Mouse (Mus musculus) stomach, embryonic 15.5 days (tissue): ENCODE results near the gene Prlh. TPM values are rescaled to one million over a fixed set of nuclear protein-coding genes. Genes with fewer than 3 reads are reported as not detected.

Source experiments
- ATAC-seq: fragments of 200-750 bp; cut with Nextera tagmentation; 2 replicates; pipeline ENCODE4 v1.8.0; 2017; ENCODE audit warnings: low read depth, moderate number of reproducible peaks, moderate TSS enrichment; ENCODE audit not compliant: insufficient read depth, low FRiP score
- H3K27ac ChIP-seq: fragments of 300-500 bp; sonication (generic); 2 replicates; pipeline ENCODE4 v1.5.1; 2015; ENCODE audit warnings: mild to moderate bottlenecking, inconsistent platforms
- H3K27me3 ChIP-seq: fragments of 300-500 bp; sonication (generic); replicated peaks from 2 replicates; pipeline ENCODE4 v1.6.1; 2015; ENCODE audit warnings: inconsistent platforms
- H3K36me3 ChIP-seq: fragments of 300-500 bp; sonication (generic); 2 replicates; pipeline ENCODE4 v1.6.1; 2015; ENCODE audit warnings: inconsistent platforms
- H3K4me1 ChIP-seq: fragments of 300-500 bp; sonication (generic); 2 replicates; pipeline ENCODE4 v1.6.1; 2015; ENCODE audit warnings: inconsistent platforms
- H3K4me2 ChIP-seq: fragments of 300-500 bp; sonication (generic); 2 replicates; pipeline ENCODE4 v1.6.1; 2015; ENCODE audit warnings: mild to moderate bottlenecking, inconsistent platforms
- H3K4me3 ChIP-seq: fragments of 300-500 bp; sonication (generic); replicated peaks from 2 replicates; pipeline ENCODE4 v1.5.1; 2015; ENCODE audit warnings: inconsistent platforms
- H3K9ac ChIP-seq: fragments of 300-500 bp; sonication (generic); 2 replicates; pipeline ENCODE4 v1.6.1; 2015; ENCODE audit warnings: inconsistent platforms
- H3K9me3 ChIP-seq: fragments of 300-500 bp; sonication (generic); 2 replicates; pipeline ENCODE4 v1.6.1; 2016; ENCODE audit warnings: inconsistent platforms
- WGBS: fragments of 180-500 bp; shearing (Covaris S2); methylation state at CpG from one replicate; pipeline ENCODE4 v1.1.7; 2015; 5-methylcytosine and 5-hydroxymethylcytosine counted together
- polyA plus RNA-seq: library from polyadenylated mRNA; unstranded; fragments of >200 nt; fragmentation: Nextera tagmentation; extraction: Ambion mirVana; gene quantifications from 2 replicates; pipeline ENCODE4 v1.2.1, GENCODE M21; 2015

Prlh gene
- polyA plus RNA-seq: not detected in 2 replicates

DNA sequence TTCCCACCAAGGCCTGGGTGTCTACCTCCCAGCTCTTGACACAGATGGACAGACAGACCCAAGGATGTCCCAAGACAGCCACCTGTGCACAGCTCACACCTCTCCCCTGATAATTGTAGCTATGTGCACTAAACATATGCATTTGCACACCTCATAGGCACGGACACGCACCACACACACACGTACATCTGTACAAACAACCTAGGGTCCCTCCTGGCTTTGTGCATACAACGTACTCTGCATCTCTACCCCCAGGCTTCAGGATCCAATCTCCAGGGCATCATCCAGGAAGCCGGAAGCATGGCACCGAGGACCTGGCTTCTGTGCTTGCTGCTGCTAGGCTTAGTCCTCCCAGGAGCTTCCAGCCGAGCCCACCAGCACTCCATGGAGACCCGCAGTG lies at the start of gene Prlh:
Prlh (plus strand) TSS at position 301 of the 400 bp plus-strand sequence.
- no peak for ATAC-seq
- Histone ChIP-seq H3K4me1 (0 out of 2 replicates have a peak, but pooled peaks cover 3% of the 10 kb centered on the region), H3K9me3 (no peaks in the 10 kb centered on the region), H3K9ac (no peak within 1 kb of the TSS), H3K27me3 (no peaks in the 10 kb centered on the region), H3K4me2 (no peak within 1 kb of the TSS), H3K4me3 (no peak within 1 kb of the TSS), H3K36me3 (no peaks in the 10 kb centered on the region), H3K27ac (no peak within 1 kb of the TSS)
- 86% methylated on average over 8 of the region's 8 CpGs for WGBS

GRCm38 (mm10) chr1:90903211-90903945 lies 49.5 kb upstream of the Prlh start:
- Histone ChIP-seq H3K4me2 (no peak overlapping the region), H3K36me3 (no peaks in the 10 kb centered on the region), H3K9ac (no peak overlapping the region), H3K27me3 (no peaks in the 10 kb centered on the region), H3K9me3 (no peaks in the 10 kb centered on the region), H3K27ac (peak overlapping the region; percentile 88), H3K4me3 (no peak overlapping the region), H3K4me1 (peaks cover 4% of the 10 kb centered on the region; the same call in 1 of the 2 replicates)
- WGBS: 57% methylated on average over 3 of the region's 3 CpGs
- ATAC-seq: no peak

DNA sequence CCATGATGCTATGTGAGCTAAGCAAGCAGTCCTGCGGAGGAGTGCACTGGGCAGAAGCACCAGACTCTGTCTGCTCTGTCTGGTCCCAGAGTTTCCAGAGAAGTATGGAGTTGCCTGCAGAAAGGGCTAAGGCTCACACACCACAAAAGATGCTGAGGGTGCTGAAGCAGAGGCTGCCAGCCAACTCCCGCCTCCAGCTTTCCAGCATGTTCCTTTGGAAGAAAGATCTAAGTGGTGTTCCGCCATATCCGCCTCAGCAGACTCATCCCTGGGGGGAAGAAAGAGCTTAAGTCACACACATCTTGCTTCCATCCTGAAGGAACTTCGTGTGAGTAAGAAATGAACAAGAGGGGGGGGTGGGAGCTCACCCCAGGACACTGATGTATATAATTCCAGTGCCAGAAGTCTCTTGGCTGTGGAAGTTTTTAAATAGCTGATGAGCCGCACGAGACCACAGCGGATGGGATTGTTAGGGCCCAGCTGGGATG lies 48.9 kb upstream of the Prlh start:
- Histone ChIP-seq H3K4me1 (peaks cover 7% of the 10 kb centered on the region), H3K9me3 (no peaks in the 10 kb centered on the region), H3K4me3 (no peak overlapping the region), H3K27ac (peak overlapping the region; percentile 88), H3K4me2 (no peak overlapping the region), H3K9ac (no peak overlapping the region), H3K36me3 (no peaks in the 10 kb centered on the region), H3K27me3 (no peaks in the 10 kb centered on the region)
- ATAC-seq: peak; percentile 67; the same call in 1 of the 2 replicates
- WGBS: 38% methylated on average over 8 of the region's 8 CpGs

DNA sequence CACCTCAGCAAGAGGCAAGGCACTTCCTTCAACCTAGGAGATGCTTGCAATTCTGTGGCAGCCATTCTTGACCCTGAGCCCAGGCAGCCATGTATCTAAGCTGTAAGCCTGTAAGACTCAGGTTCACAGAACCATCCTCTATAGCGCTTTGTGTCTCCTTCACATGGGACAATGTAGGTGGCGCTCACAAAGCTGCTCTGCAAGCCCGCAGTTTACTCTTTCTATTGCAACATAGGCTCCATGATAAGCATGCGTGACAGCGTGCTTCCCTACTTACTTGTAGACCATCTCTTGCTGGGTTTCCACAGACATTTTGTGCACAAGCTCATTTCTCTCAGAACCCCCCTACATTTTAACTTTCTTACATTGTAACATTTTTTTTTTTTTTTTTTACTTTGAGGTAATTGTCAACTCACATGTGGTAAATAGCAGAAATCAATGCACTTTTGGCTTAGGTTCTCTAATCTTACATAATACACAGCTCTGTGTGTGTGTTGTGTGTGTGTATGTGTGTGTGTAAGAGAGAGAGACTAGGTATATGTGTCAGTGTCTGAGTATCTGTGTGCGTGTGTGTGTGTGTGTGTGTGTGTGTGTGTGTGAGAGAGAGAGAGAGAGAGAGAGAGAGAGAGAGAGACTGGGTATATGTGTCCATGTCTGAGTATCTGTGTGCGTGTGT lies 48.0 kb upstream of the Prlh start:
- Histone ChIP-seq H3K27ac (peak overlapping the region; percentile 66; the same call in 1 of the 2 replicates), H3K9me3 (no peaks in the 10 kb centered on the region), H3K4me2 (no peak overlapping the region), H3K4me1 (peaks cover 13% of the 10 kb centered on the region), H3K4me3 (no peak overlapping the region), H3K9ac (no peak overlapping the region), H3K36me3 (no peaks in the 10 kb centered on the region), H3K27me3 (no peaks in the 10 kb centered on the region)
- no peak for ATAC-seq
- WGBS: 77% methylated on average over 7 of the region's 7 CpGs

GRCm38 (mm10) chr1:90906357-90906756 lies 46.6 kb upstream of the Prlh start:
- no peak overlapping the region for H3K4me2 ChIP-seq
- no peaks in the 10 kb centered on the region for H3K27me3 ChIP-seq
- H3K4me3 ChIP-seq: no peak overlapping the region
- H3K4me1 ChIP-seq: peaks cover 14% of the 10 kb centered on the region
- H3K9me3 ChIP-seq: no peaks in the 10 kb centered on the region
- H3K36me3 ChIP-seq: no peaks in the 10 kb centered on the region
- no peak for ATAC-seq
- 25% methylated on average over 2 of the region's 2 CpGs for WGBS
- H3K27ac ChIP-seq: no peak overlapping the region
- no peak overlapping the region for H3K9ac ChIP-seq

DNA sequence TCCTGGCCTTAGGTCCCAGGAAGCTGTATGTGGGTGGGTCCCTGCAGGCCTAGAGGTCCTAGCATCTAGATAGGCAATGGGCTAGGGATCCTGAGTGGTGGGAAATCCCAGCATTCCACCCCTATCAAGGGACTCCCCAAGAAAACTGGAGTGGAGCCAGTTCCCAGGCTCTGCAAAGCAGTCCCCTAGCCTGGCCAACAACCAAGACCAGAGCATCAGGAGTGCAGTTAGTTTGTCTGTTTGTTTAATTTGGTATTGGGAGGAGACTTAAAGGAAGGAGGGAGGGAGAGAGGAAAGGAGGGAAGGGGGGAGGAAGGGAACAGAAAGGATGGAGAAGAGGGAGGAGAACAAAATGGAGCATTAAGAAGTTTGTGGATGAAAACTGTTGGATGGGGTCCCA lies 43.7 kb upstream of the Prlh start:
- Histone ChIP-seq H3K4me2 (peak overlapping the region; percentile 38), H3K27me3 (no peaks in the 10 kb centered on the region), H3K4me3 (no peak overlapping the region), H3K9ac (no peak overlapping the region), H3K36me3 (no peaks in the 10 kb centered on the region), H3K4me1 (peaks cover 9% of the 10 kb centered on the region), H3K27ac (peak overlapping the region; percentile 23), H3K9me3 (no peaks in the 10 kb centered on the region)
- ATAC-seq: 0 out of 2 replicates have a peak, but pooled peaks have one; percentile 44

GRCm38 (mm10) chr1:90909631-90910152 lies 43.2 kb upstream of the Prlh start:
- peak; percentile 78 for ATAC-seq
- H3K4me1 ChIP-seq: peaks cover 13% of the 10 kb centered on the region
- peak overlapping the region; percentile 38 for H3K4me2 ChIP-seq
- H3K27ac ChIP-seq: peak overlapping the region; percentile 23
- H3K9ac ChIP-seq: no peak overlapping the region
- no peak overlapping the region for H3K4me3 ChIP-seq
- H3K27me3 ChIP-seq: no peaks in the 10 kb centered on the region
- H3K36me3 ChIP-seq: no peaks in the 10 kb centered on the region
- H3K9me3 ChIP-seq: no peaks in the 10 kb centered on the region
- 28% methylated on average over 17 of the region's 17 CpGs for WGBS

GRCm38 (mm10) chr1:90913231-90913630 lies 39.7 kb upstream of the Prlh start:
- H3K36me3 ChIP-seq: no peaks in the 10 kb centered on the region
- H3K9ac ChIP-seq: no peak overlapping the region
- H3K27me3 ChIP-seq: 0 out of 2 replicates have a peak, but pooled peaks cover 9% of the 10 kb centered on the region
- no peak overlapping the region for H3K27ac ChIP-seq
- H3K4me3 ChIP-seq: no peak overlapping the region
- no peak overlapping the region for H3K4me2 ChIP-seq
- peaks cover 24% of the 10 kb centered on the region for H3K4me1 ChIP-seq
- 55% methylated on average over 6 of the region's 6 CpGs for WGBS
- no peaks in the 10 kb centered on the region for H3K9me3 ChIP-seq
- no peak for ATAC-seq

- H3K9ac ChIP-seq: no peak within 1 kb of the TSS
Measured at GRCm38 (mm10) chr1:90914948-90915569, 37.8 kb upstream of the Prlh start, which contains the start of gene Mlph. Gene Mlph (plus strand): TSS chr1:90915085.

GRCm38 (mm10) chr1:90917509-90917908 lies 35.4 kb upstream of the Prlh start:
- Histone ChIP-seq H3K4me1 (peaks cover 15% of the 10 kb centered on the region), H3K36me3 (no peaks in the 10 kb centered on the region), H3K27me3 (0 out of 2 replicates have a peak, but pooled peaks cover 9% of the 10 kb centered on the region), H3K4me2 (no peak overlapping the region), H3K9ac (no peak overlapping the region), H3K27ac (no peak overlapping the region; the same call in 1 of the 2 replicates), H3K4me3 (no peak overlapping the region), H3K9me3 (no peaks in the 10 kb centered on the region)
- no peak for ATAC-seq
- WGBS: 58% methylated on average over 6 of the region's 6 CpGs

More at GRCm38 (mm10) chr1:90914948-90915569, 37.8 kb upstream of the Prlh start, which contains the start of gene Mlph:
- H3K4me2 ChIP-seq: peak within 1 kb of the TSS; percentile 53
- H3K4me1 ChIP-seq: peaks cover 15% of the 10 kb centered on the region
- H3K9me3 ChIP-seq: no peaks in the 10 kb centered on the region
- H3K27me3 ChIP-seq: 0 out of 2 replicates have a peak, but pooled peaks cover 9% of the 10 kb centered on the region
- peak within 1 kb of the TSS; percentile 20 for H3K4me3 ChIP-seq
- ATAC-seq: peak; percentile 57
- 0 out of 2 replicates have a peak within 1 kb of the TSS, but pooled peaks have one; percentile 27 for H3K27ac ChIP-seq
- WGBS: 13% methylated on average over 18 of the region's 18 CpGs
- no peaks in the 10 kb centered on the region for H3K36me3 ChIP-seq

DNA sequence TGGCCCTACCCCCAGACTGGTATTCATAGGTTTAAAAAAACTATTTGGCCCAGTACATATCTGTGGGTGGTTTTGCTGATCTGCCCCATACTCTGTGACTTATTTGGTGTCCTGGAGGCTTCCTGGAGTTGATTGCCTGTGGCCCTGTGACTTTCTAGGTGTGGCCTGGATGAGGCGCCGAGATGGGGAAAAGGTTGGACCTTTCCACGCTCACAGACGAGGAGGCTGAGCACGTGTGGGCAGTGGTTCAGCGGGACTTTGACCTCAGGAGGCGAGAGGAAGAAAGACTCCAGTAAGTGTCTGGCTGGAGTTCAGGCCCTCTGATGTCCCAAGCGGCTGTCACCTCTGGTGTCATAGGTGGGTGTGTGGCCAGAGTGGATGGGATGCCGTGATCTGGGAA lies 31.2 kb upstream of the Prlh start:
- H3K27ac ChIP-seq: no peak overlapping the region
- ATAC-seq: no peak
- no peaks in the 10 kb centered on the region for H3K4me1 ChIP-seq
- WGBS: 80% methylated on average over 9 of the region's 9 CpGs
- H3K36me3 ChIP-seq: no peaks in the 10 kb centered on the region
- H3K4me3 ChIP-seq: no peak overlapping the region
- 0 out of 2 replicates have a peak, but pooled peaks cover 8% of the 10 kb centered on the region for H3K27me3 ChIP-seq
- H3K4me2 ChIP-seq: no peak overlapping the region
- H3K9me3 ChIP-seq: no peaks in the 10 kb centered on the region
- H3K9ac ChIP-seq: no peak overlapping the region
